Mouse (Mus musculus) cerebellum, adult (tissue): Measurements from ENCODE around the gene H1f0.
"Not testable (repeated sequence)": the region's sequence is repeated elsewhere in the genome, so short reads cannot be mapped to it uniquely, and the experiment has no call there.

Source experiments
- ATAC-seq: cut with Nextera tagmentation; 2 replicates; pipeline ENCODE4 v1.9.2; 2017; ENCODE audit warnings: mild to moderate bottlenecking, moderate library complexity, mixed read lengths; ENCODE audit not compliant: insufficient number of reproducible peaks, low FRiP score, low TSS enrichment

Gene H1f0

GRCm38 (mm10) chr15:79002036-79002435 is 26.2 kb upstream of the H1f0 start:
- no peak for ATAC-seq

- ATAC-seq, result no peak
Observed at GRCm38 (mm10) chr15:79003079-79003478, 25.2 kb upstream of the H1f0 start.

DNA sequence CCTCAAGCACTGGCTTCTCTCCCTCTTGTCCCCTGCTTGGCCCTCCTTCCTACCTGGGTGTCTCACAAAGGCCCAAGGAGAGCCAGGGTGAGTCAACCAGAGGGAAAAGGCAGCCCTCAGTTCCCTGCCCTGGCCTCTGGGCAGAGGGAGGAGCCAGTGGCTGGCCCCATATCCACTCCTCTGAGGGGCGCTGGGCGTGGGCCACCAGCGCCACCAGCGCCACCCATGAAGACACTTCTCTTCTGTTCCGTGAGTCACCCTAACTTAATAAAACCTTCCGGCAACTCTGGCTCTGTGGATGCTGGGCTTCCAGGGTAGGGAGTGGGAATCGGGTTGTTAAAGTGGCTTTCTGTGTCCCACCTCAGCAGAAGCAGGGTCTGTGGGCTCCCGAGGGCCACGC is 22.7 kb upstream of the H1f0 start:
- no peak for ATAC-seq

GRCm38 (mm10) chr15:79006638-79007037 is 21.6 kb upstream of the H1f0 start:
- no peak for ATAC-seq

- ATAC-seq, result no peak
Observed at GRCm38 (mm10) chr15:79007059-79007458, 21.2 kb upstream of the H1f0 start.

GRCm38 (mm10) chr15:79007836-79008235 is 20.4 kb upstream of the H1f0 start:
- ATAC-seq, result not testable (repeated sequence)

GRCm38 (mm10) chr15:79009734-79010133 is 18.5 kb upstream of the H1f0 start:
- no peak for ATAC-seq

DNA sequence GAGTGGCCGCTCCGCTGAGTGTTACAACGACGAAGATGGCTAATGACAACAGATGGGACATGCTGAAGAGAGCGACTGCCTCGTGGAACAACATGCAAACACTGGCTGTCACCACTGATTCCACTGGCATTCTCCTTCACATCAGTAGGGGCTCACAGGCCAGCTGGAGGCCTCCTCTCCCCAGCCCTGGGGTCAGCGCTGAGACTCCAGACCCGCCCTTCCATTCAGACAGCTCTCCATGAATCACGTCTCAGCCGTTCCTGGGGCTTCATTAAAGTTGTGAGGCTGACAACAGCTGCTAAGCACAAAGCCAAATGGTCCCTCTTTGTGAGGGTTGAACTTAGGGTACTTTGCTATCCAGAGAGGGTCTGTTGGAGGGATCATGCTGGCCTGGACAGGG is 16.7 kb upstream of the H1f0 start:
- no peak for ATAC-seq

GRCm38 (mm10) chr15:79013382-79013781 is 14.9 kb upstream of the H1f0 start:
- no peak for ATAC-seq

DNA sequence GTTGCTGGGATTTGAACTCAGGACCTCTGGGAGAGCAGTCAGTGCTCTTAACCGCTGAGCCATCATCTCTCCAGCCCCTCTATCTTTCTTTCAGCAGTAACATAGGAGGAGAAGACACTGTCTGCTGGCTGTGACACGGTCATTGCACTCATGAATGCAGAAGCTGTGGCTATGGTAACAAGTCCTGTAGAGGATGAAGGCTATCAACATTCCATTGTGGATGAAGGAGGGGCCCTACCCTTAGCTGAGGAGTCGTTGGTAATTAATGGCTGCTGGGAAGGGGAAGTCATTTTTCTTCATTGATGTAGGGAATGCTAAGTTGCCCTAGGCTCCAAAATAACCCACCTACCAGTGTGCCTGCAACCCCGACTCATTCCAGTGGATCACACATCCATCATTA is 10.1 kb upstream of the H1f0 start:
- no peak for ATAC-seq

DNA sequence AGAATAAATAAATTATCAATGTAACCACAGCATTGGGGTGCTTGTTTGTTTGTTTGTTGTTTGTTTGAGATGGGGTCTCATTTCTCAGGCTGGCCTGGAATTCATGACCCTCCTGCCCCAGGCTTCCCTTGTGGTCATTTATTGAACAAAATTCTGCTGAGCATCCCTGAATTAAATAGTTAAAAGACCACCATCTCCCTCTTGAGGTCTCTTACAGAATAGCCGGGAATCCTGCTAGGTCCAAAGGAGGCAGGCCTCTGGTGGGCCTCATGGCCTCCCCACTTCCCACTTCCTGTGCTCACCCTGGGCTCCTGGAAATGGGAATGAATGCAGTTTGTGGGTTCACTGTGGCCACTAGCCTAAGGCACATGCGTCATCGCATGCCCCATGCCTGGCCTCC is 9.4 kb upstream of the H1f0 start:
- no peak for ATAC-seq

DNA sequence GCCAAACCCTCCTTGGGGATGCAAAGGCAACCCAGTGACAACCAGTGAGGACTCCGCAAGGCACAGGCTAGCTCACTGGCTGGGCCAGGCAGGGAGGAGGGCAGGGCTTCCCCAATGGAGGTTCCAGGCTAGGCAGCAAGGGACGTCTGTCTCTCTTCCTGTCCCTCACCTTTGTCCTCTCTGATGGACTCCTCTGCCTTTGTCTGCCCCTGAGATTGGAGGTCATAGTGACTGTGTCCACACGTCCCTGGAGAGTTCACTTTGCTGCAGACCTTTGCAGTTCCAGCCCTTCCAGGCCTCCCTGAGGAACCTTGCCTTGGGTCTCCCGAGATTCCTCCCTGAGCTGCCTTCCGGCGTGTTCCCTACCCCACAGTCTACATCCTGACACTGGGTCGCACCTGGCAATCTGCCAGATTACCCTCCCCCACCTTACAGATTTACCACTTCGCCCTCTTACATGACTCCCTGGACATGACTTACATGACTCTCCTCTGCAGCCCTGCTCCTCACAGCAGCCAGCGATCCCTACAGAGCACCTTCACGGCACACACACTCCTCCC is 5.5 kb upstream of the H1f0 start:
- ATAC-seq, result no peak

DNA sequence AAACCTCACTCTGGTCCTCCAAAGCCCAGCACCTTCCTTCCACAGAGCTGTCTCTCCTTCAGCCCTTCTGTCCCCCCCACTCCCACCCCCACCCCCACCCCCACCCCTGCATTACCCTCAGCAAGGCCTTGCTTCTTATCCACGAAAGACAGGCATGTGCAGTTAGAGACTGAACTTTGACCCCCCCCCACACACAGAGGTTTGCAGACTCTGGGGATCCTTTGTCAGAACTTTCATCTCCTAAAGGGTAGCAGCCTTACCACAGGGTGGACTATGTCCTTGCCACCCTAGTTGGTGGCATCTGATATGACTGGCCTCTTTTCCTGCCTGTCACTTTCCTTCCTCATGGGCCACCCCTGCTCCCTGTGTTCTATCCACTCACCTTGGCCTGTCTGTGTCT is 4.9 kb upstream of the H1f0 start:
- ATAC-seq, result no peak

GRCm38 (mm10) chr15:79025687-79026308 is 2.5 kb upstream of the H1f0 start:
- ATAC-seq, result no peak

DNA sequence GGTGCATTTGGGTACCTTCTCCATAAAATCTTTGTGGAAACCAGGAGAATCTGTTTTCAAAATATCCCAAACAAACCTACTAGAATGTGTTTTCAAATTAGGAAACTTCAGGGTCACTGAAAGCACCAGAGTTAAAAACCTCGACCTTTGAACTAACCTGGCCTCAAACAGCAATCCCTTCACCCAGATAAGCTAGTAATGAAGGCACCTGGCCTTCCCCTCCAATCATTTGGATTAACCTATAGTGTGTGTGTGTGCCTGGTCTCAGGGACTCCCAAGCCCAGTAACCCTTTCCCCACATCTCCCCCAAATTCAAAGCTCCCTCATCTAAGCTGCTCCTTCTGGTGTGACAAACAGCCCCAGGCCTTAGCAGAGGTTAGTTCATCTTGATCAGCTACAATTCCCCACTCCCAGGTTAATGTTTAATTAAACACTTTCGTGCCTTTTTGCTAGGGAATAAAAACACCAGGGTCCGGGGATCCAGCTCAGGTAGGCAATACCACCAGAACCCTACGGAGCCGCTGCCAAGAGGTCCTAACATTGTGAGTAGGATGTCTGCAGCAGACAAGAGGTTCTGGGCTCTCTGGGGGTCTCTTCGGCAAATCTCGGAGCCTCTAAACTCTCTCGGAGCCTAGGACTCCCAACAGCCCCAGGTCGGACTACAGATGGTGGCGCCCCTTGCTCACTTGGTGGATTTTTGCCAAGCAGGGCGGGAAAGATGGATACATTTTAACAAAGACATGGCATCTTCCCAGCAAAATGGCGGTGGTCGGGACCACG is 1.5 kb upstream of the H1f0 start:
- ATAC-seq, result no peak

GRCm38 (mm10) chr15:79027291-79028205 is 702 bp upstream of the H1f0 start:
- ATAC-seq, result no peak

DNA sequence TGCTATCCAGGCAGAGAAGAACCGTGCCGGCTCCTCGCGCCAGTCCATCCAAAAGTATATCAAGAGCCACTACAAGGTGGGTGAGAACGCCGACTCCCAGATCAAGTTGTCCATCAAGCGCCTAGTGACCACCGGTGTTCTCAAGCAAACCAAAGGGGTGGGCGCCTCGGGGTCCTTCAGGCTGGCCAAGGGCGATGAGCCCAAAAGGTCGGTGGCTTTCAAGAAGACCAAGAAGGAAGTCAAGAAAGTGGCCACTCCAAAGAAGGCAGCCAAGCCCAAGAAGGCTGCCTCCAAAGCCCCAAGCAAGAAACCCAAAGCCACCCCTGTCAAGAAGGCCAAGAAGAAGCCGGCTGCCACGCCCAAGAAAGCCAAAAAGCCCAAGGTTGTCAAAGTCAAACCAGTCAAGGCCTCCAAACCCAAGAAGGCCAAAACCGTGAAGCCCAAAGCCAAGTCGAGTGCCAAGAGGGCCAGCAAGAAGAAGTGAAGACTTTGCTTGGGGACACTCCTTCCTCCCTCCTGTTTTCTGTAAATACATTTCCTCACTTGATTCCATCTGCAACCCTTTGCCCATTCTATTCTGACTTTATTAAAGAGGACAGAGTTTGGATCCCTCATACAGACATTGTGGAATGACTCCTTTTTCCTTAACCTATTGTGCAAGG is 704 bp downstream of the H1f0 start:
- no peak for ATAC-seq

DNA sequence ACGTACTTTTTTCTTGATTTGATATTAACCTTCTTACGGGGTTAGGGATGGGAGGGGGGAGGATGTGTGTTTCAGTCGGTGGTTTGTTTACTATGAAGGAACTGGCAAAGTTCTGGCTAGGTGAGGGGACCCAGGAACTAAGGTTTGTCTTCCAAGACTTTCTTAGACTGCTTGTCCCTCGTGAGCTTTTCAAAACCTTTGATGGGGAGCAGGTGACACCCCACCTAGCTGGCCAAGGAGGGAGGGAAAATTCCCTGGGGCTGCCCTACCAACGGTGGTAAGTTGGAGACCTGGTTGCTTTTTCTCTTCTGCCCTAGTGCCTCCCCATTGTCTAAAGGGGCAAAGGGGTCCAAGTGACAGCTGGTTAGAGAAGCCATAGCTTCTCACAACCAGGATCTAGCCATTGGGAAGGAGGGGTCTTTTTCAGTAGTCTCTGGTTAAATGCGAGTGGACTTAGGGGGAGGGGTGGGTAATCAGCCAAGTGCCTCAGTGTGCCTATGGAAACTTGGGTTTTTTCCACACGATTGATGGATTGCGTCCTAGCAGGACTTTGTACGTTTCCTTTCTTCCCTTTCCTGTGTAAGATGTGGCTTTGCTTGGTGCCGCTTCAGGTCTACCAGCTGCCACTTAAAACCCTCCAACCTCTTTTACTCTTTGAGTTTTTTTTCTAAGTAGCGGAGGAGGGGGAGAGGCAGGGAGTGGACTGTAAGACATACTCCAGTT is 1.4 kb downstream of the H1f0 start:
- ATAC-seq, result no peak

- peak; percentile 68 for ATAC-seq
Observed at GRCm38 (mm10) chr15:79030551-79031435, 2.5 kb downstream of the H1f0 start.
